Comparison of ENCODE assay signal across 6 mouse cellular contexts in the genomic region with DNA sequence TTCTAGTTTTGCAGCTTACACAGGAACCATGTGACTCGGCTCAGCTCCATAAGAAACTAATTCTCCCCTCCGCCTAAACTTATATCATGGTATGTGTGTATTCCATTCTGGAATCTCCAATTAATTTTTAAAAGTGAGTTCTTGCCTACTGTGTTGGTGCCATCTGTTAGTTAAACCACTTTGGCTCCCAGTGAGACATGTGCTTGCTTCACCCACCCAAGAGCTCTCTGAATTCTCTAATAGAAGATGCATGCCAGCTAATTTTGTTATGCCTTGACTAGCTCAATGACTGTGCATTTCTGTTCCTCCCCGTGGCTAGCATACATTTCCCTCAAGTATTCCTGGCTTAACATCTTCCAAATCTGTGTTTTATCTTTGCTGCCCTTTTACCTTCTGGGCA.
"Had no signal": no experiment of that assay in that cellular context is flagged by ENCODE, and none has a peak within 500 bp of the region (broad histone marks: within the 10 kb centered on the region; RNA-seq: fewer than 3 reads in every experiment).

No protein-coding gene starts in this region.

- DNase-seq: kidney, adult 2 months; kidney, postnatal 14 days; lung, adult 18-20 months; right cerebral cortex, postnatal 14 days; thymus, adult 2 months; thymus, postnatal 25 days had no signal
